ENCODE assay signal across 11 mouse cellular contexts in the genomic region with DNA sequence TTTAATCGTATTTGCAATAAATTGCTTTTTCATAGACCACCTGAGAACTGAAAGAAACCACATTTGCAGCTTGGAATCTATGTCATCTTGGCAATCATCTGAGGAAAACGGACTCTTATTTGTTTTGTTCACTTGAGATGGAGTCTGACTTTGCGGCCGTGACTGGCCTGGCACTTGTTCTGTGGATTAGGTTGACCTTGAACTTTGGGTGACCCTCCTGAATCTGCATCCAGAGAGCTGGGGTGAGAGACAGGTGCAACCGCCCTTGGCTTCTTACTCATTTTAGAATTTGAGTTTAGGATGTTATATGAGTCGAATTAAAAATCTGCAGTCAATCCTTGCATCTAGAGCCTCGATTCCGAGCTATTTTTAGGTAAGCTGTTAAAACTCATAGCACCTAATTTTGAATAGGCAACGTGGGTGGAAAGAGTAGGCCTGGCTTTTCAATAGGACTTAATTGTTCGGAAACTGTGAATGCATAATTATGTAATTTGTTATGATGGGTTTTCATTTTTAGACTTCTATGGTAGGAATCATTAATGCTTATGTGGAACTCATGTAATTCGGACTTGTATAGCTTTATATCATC.
"Had no signal": no experiment of that assay in that cellular context is flagged by ENCODE, and none has a peak within 500 bp of the region (broad histone marks: within the 10 kb centered on the region; RNA-seq: fewer than 3 reads in every experiment).

No protein-coding gene starts in this region.

- ATAC-seq: liver, embryonic 12.5 days; midbrain, embryonic 13.5 days had no signal

- DNase-seq: kidney, postnatal 25 days; spleen, adult 18-20 months; thymus, adult 2 months; thymus, postnatal 36 days had no signal

- H3K27me3 ChIP-seq: liver, embryonic 12.5 days; lung, embryonic 15.5 days; midbrain, embryonic 13.5 days; neural tube, embryonic 15.5 days had no signal

- H3K4me2 ChIP-seq: liver, embryonic 12.5 days; lung, embryonic 15.5 days; midbrain, embryonic 13.5 days; neural tube, embryonic 15.5 days had no signal

- H3K36me3 ChIP-seq: limb, embryonic 10.5 days; liver, embryonic 12.5 days; lung, embryonic 15.5 days; midbrain, embryonic 13.5 days; neural tube, embryonic 15.5 days had no signal

- H3K9me3 ChIP-seq: limb, embryonic 10.5 days; liver, embryonic 12.5 days; lung, embryonic 15.5 days; midbrain, embryonic 13.5 days; neural tube, embryonic 15.5 days had no signal

- H3K9ac ChIP-seq: liver, embryonic 12.5 days; lung, embryonic 15.5 days; midbrain, embryonic 13.5 days; neural tube, embryonic 15.5 days had no signal

- H3K27ac ChIP-seq: left cerebral cortex, adult 2 months; limb, embryonic 10.5 days; liver, embryonic 12.5 days; lung, embryonic 15.5 days; midbrain, embryonic 13.5 days; neural tube, embryonic 15.5 days had no signal

- H3K4me3 ChIP-seq: left cerebral cortex, adult 2 months; limb, embryonic 10.5 days; liver, embryonic 12.5 days; lung, embryonic 15.5 days; midbrain, embryonic 13.5 days; myocyte; neural tube, embryonic 15.5 days had no signal

- H3K4me1 ChIP-seq: liver, embryonic 12.5 days; midbrain, embryonic 13.5 days; neural tube, embryonic 15.5 days had no signal
